Mouse (Mus musculus) heart, adult 18-20 months (tissue): ENCODE measurements around the gene Rfx1. TPM values are rescaled to one million over a fixed set of nuclear protein-coding genes. Genes with fewer than 3 reads are reported as not detected.

Source experiments
- DNase-seq, 2 experiments: peaks; one replicate each; pipeline ENCODE4 v3.0.0; 2021 to 2022; ENCODE audit warnings: mixed read lengths in 1 of 2
- total RNA-seq, 2 experiments: library from RNA; stranded (reverse); gene quantifications; 2 replicates each; pipeline ENCODE4 v1.2.3; 2021

The Rfx1 gene
- total RNA-seq, 2 experiments from 2014 or later = 8.3 to 9.1 TPM

DNA sequence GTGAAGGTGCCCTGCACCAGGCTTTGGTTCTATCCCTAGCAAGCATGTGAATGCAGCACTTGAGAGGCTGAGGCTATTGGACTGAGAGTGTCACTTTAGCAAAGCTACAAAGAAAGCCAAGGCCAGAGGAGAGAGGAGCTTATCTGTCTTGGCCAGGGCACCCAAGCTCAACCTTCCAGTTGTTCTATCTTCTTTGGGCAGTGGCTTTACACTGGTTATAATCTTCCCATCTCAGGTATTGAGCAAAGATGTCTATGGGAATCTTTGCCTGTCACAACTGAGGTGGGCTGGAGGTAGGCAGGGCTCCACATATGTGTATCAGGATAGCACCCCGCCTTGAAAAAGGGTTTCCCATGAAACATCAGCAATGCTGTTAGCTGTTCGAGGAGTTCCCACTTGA lies 6.4 kb upstream of the Rfx1 start:
- DNase-seq = no peak

- peak; percentile 37 to 71 for DNase-seq
Measured at GRCm38 (mm10) chr8:84063861-84064610, 2.6 kb upstream of the Rfx1 start.

DNA sequence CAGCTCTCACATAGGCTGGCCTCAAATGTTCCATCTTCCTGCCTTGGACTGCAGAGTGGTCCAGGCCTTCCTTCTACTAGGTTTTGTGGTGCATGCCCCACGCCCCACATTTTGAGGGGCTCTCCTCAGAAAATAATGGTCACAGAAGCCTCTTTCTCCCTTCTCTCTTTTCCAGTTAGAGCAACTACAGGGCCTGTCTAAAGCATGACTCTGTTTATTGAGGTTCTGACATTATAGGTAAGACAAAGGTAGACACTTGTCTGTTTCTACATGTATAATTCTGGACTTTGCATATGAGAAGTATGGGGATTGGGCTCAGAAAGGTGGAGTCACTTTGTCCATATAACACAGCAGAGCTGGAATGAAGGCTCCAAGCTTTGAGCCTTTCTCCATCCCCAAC lies 1.6 kb upstream of the Rfx1 start, which contains the start of gene Gm10643:
Gene Gm10643 (minus strand): TSS at position 101 of the 400 bp plus-strand sequence.
- no peak for DNase-seq

DNA sequence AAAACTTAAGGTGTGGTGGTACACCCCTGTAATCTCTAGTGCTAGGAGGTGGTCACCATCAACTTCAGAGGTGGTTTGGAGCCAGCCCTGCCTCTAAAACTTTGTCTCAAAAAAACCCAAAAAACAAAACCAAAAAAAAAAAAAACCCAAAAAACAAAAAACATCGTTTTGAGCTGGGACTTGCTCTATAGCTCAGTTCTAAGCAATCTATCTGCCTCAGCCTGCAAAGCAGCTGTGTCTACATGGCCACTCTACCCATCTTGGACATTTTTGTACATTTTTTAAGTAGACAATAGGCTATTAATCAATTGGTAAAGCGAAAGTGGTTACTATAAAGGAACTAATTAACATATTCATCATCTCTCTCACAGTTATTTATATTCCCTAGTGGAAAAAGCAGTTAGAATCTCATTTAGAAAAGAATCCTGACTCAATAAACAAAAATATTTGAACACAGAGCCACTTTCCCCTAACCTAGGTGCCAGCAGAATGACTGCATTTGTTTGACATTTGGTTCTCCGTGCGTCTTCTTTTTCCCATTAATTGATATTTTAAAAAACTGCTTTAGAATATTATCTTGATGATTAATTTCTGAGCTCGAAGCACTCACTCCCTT lies 1.1 kb upstream of the Rfx1 start:
- no peak for DNase-seq

DNA sequence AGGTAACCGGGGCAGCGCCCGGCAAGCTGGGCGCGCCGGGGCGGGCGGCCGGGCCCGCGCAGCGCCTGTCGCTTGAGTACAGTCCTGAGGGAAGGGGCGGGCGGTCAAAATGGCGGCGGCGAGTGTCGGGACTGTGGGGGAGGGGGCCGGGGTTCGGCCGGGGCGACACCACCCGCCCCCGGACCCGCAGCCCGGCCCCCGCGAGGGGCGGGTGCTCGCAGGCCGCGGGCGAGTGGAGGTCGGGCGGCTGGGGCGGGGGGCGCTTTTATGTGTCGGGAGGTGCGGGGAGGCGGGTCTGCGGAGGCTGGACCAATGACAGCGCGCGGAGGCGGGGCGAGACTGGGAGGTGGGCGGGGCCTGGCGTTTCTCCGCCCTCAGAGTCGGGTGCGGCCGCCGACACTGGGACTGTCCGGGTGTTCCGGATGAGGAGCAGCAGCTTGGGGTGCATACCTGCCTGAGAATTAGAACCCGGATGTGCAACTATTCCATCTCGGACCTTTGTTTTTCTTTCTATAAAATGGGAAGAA lies 476 bp downstream of the Rfx1 start:
- peak; percentile 96 to 97 for DNase-seq

DNA sequence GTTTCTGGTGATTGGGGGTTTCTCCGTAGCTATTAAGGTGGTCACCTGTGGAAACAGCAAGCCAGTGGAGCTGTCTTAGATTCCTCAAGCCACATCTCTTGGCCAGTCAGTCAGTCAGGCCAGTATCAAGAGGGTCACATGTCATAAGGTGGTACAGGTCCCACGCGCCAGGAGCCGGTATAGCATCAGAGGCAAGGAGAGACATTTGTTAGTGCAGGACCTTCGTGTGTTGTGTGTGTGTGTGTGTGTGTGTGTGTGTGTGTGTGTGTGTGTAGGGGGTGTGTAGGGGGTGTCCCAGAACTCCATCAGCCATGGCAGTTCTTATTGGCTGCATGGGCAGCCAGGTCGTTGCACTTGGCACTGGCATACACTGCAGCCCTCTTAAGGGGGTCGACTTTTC lies 1.3 kb downstream of the Rfx1 start:
- DNase-seq = no peak

- peak in 1 of 2 experiments; percentile 33 for DNase-seq
Measured at GRCm38 (mm10) chr8:84068316-84069035, 1.8 kb downstream of the Rfx1 start.

GRCm38 (mm10) chr8:84069169-84069568 lies 2.5 kb downstream of the Rfx1 start:
- no peak for DNase-seq

GRCm38 (mm10) chr8:84069750-84070149 lies 3.1 kb downstream of the Rfx1 start:
- DNase-seq = no peak

- no peak for DNase-seq
Measured at GRCm38 (mm10) chr8:84070241-84070640, 3.6 kb downstream of the Rfx1 start.

GRCm38 (mm10) chr8:84070667-84071066 lies 4.0 kb downstream of the Rfx1 start:
- peak; percentile 51 to 71 for DNase-seq

DNA sequence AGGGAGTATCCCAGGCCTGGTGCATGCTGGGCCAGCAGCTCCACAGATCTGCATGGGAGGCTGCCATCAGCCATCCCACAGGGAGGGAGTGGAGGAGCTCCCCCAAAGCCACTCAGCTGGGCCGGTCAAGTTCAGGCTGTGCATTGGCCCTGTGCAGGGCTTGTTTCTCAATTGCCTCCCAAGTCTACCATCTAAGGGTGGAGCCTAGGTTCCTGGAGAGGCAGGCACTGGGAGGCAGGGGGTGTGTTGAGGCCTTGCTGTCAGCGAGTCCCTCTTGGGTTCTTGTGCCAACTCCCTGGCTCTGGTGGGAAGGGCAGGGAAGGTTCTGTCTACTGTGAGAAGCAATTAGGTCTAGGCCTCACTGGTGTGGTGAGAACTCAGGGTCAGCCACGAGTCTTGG lies 5.3 kb downstream of the Rfx1 start:
- peak in 1 of 2 experiments; percentile 26 for DNase-seq

- DNase-seq = peak in 1 of 2 experiments; percentile 39
Measured at GRCm38 (mm10) chr8:84072321-84072720, 5.7 kb downstream of the Rfx1 start.

DNA sequence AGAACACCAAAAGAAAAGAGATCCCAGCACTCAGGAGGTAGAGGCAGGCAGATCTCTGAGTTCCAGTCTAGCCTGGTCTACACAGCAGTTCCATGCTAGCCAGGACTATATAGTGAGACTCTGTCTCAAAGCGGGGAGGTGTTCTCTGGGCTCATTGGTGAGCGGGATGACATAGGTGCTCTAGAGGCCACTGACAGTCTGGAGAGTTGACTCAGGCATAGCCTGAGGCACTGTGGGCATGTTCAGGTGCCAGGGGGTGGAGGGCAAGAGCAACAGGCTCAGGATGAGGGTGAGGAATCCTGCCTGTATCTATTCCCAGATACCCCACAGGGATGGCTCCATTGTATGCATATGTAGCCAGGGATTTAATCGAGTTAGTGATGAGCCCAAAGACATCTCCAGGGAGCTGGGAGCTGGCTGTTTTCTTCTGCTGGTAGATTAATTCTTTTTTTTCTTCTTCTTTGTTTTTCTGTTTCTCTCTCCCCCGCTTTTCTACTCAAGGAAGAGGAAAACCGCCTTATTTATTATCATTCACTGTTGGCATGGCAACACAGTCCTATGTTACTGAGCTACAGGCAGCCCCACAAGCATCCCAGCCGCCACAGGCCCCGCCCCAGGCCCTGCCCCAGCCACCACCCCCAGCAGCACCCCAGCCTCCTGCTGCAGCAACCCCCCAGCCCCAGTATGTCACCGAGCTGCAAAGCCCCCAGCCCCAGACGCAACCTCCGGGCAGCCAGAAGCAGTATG lies 6.8 kb downstream of the Rfx1 start:
- no peak for DNase-seq

GRCm38 (mm10) chr8:84076412-84076811 lies 9.8 kb downstream of the Rfx1 start:
- peak in 1 of 2 experiments; percentile 29 for DNase-seq

- no peak for DNase-seq
Measured at GRCm38 (mm10) chr8:84076849-84077248, 10.2 kb downstream of the Rfx1 start.

GRCm38 (mm10) chr8:84079206-84079605 lies 12.6 kb downstream of the Rfx1 start:
- no peak for DNase-seq

DNA sequence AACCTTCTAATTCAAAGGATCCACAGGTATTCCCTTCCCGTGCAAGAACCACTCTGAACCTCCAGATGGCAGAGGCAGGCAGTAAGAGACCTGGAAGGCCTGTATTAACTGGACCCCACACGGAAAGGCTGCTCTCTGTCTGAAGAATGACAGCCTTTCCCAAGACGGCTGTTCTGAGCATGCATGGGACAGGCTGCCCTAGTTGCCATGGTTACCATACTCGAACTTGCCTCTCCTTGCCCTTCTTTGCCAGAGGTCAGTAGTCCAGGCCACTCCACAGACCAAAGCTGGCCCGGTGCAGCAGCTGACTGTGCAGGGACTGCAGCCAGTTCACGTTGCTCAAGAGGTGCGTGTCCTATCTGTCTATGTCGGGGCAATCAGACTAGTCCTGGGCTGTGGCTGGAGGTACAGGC lies 17.2 kb downstream of the Rfx1 start:
- DNase-seq = peak; percentile 60 to 68

- no peak for DNase-seq
Measured at GRCm38 (mm10) chr8:84084341-84085115, 17.9 kb downstream of the Rfx1 start.

- no peak for DNase-seq
Measured at GRCm38 (mm10) chr8:84087156-84087555, 20.5 kb downstream of the Rfx1 start.

DNA sequence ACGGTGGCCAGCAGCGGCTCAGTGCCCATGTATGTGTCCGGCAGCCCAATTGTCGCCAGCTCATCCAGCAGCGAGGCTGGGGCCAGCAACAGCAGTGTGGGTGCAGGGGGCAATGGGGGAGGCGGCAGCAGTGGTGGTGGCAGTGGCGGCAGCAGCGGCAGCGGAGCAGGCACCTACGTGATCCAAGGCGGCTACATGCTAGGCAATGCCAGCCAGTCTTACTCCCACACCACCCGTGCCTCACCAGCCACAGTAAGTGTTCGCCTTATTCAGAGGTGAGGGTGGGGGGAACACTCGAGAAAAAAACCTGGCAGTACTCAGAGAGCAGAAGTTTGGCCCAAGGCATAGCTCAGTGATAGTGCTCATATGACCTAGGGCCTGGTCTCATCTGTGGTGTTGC lies 21.2 kb downstream of the Rfx1 start:
- no peak for DNase-seq
